Mouse (Mus musculus) kidney, adult 2 months (tissue): ENCODE data around the gene Apobec1.
A peak's percentile ranks its signal among the peaks of the same experiment; 100 is the strongest.

Experiments
- CTCF ChIP-seq: fragments of 200-500 bp; conservative IDR thresholded peaks from 2 replicates; pipeline ENCODE4 v1.5.1; 2011; ENCODE audit warnings: low read depth, mild to moderate bottlenecking, control low read depth, low read length, moderate library complexity, mixed read lengths; ENCODE audit not compliant: insufficient read depth, insufficient read length
- POLR2A ChIP-seq: fragments of 200-500 bp; IDR thresholded peaks from one replicate; pipeline ENCODE4 v1.6.1; 2011; ENCODE audit warnings: low read depth, low read length, control low read depth

DNA sequence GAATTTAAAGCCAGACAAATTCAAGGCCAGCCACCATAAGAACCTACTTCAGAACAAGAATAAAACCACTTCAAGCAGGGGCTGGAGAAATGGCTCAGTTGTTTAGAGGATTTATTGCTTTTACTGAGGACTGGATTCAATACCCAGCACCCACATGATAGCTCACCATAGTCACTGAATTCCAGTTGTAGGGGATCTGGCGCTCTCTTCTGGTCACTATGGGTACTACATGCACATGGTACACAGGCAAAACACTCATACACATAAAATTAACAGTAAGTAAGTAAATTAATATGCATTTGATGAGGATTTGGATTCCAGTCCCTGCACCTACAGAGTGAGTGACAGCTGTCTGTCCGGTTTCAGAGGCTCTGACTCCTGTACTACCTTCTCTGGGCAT, 11.8 kb upstream of the Apobec1 start:
- TF ChIP-seq POLR2A, result no peak
- TF ChIP-seq CTCF, result peak; percentile 32; the same call in 1 of the 2 replicates
